Mouse (Mus musculus) E14TG2a.4 (cell line): Measurements from ENCODE around the gene C1qtnf5.

Experiments used
- H3K27me3 ChIP-seq: 2 replicates; pipeline ENCODE4 v1.6.1; 2014; ENCODE audit warnings: low read length, control low read depth; ENCODE audit not compliant: insufficient read depth
- H3K36me3 ChIP-seq: 2 replicates; pipeline ENCODE4 v1.6.1; 2014; ENCODE audit warnings: low read length, control low read depth; ENCODE audit not compliant: insufficient read depth
- H3K4me1 ChIP-seq: replicated peaks from 2 replicates; pipeline ENCODE4 v1.6.1; 2014; ENCODE audit warnings: low read depth, low read length, control low read depth
- H3K4me3 ChIP-seq: replicated peaks from 2 replicates; pipeline ENCODE4 v1.5.1; 2014; ENCODE audit warnings: mild to moderate bottlenecking, low read length
- H3K9me3 ChIP-seq: 2 replicates; pipeline ENCODE4 v1.6.1; 2014; ENCODE audit warnings: low read length, control low read depth
- CTCF ChIP-seq: conservative IDR thresholded peaks from 2 replicates; pipeline ENCODE4 v1.5.1; 2014; ENCODE audit warnings: low read length
- NANOG ChIP-seq: IDR thresholded peaks from 2 replicates; pipeline ENCODE4 v1.6.1; 2014; ENCODE audit warnings: borderline replicate concordance, low read length, mixed read lengths
- POU5F1 ChIP-seq: IDR thresholded peaks from 2 replicates; pipeline ENCODE4 v1.6.1; 2014; ENCODE audit warnings: low read length, borderline replicate concordance

C1qtnf5 gene

DNA sequence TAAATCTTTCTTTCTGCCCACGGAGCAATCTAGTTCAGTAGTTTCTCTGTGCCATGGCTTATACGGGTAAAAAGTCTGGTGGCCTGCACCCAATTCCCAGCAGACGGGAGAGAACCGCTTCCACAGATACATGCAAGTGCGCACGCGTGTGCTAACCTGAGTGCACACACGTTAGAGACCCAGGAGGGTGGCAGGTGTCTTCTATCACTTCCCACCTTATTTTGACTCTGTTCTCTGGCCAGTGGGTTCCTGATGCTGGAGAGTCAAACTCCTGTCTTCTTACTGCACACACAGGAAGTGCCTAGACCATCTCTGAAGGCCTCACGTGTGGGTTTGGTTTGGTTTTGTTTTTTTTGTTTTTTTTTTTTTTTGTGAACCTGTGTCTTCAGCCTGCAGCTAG lies 8.6 kb downstream of the C1qtnf5 start:
- no peak overlapping the region for H3K4me3 ChIP-seq
- peaks cover 20% of the 10 kb centered on the region for H3K4me1 ChIP-seq
- TF ChIP-seq POU5F1 (no peak), NANOG (no peak), CTCF (no peak)
- H3K27me3 ChIP-seq = no peaks in the 10 kb centered on the region
- no peaks in the 10 kb centered on the region; the same call in 1 of the 2 replicates for H3K9me3 ChIP-seq
- H3K36me3 ChIP-seq = peaks cover under 1% of the 10 kb centered on the region

DNA sequence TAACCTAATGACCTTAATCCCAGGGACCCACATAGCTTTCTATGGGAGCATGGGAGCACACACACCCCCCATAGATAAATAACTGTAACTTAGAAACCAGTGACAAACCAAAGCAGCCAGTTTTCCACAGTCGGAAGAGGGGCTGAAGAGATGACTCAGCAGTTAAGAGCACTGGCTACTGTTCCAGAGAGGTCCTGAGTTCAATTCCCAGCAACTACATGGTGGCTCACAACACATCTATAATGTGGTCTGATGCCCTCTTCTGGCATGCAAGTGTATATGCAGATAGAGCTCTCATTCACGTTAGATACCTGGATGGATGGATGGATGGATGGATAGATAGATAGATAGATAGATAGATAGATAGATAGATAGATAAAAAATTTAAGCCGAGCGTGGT lies 9.1 kb downstream of the C1qtnf5 start:
- TF ChIP-seq NANOG (no peak), CTCF (peak; percentile 7; the same call in 1 of the 2 replicates)
- H3K4me1 ChIP-seq = peaks cover 20% of the 10 kb centered on the region
- H3K27me3 ChIP-seq = no peaks in the 10 kb centered on the region
- H3K9me3 ChIP-seq = no peaks in the 10 kb centered on the region; the same call in 1 of the 2 replicates
- H3K4me3 ChIP-seq = no peak overlapping the region
- no peaks in the 10 kb centered on the region for H3K36me3 ChIP-seq

DNA sequence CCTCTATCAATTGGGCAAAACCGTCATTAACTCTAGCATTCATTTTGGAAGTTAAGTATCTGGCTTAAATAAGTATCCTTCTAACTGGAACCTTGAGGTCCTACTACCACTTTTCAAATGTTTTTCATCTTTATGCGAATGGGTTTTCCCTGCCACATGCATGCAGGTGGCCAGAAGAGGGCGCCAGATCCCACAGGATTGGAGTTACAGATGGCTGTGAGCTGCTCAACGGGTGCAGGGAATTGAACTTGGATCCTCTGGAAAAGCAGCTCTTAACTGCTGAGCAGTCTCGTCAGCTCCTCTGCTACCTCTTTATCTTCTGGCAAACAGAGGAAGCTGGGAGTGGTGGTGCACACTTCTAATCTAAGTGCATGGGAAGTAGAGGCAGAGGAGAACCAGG lies 12.0 kb downstream of the C1qtnf5 start:
- no peak overlapping the region for H3K4me3 ChIP-seq
- no peak for TF ChIP-seq NANOG
- TF ChIP-seq POU5F1 = no peak
- TF ChIP-seq CTCF = peak; percentile 51
- no peaks in the 10 kb centered on the region for H3K27me3 ChIP-seq
- H3K36me3 ChIP-seq = no peaks in the 10 kb centered on the region
- peaks cover 4% of the 10 kb centered on the region; the same call in 1 of the 2 replicates for H3K9me3 ChIP-seq
- peaks cover 19% of the 10 kb centered on the region for H3K4me1 ChIP-seq

DNA sequence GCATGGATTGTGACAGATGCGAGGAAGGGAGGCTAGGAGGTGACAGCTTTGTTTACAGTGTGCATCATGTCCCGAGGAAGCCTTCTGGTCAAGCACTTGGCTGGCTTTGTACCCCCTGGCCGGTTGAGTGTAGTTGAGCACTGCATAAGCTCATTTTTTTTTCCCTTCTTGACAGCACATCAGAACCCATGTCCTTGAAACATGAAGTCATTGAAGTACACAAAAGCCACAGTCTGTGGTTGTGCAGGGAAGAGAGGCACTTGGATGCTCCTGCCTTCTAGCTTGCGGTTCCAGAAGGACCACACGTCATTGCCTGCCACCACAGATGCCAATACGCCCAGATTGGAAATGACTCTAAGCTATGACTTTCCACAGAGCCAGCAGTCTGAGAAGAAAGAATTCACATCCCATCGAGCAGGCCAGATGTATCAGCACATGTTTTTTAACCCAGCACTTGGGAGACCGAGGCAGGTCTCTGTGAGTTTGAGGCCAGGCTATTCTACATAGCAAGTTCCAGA lies 13.0 kb downstream of the C1qtnf5 start:
- TF ChIP-seq NANOG (no peak), CTCF (no peak), POU5F1 (no peak)
- Histone ChIP-seq H3K36me3 (no peaks in the 10 kb centered on the region), H3K4me3 (no peak overlapping the region), H3K4me1 (peaks cover 21% of the 10 kb centered on the region), H3K9me3 (peaks cover 4% of the 10 kb centered on the region; the same call in 1 of the 2 replicates), H3K27me3 (no peaks in the 10 kb centered on the region)

DNA sequence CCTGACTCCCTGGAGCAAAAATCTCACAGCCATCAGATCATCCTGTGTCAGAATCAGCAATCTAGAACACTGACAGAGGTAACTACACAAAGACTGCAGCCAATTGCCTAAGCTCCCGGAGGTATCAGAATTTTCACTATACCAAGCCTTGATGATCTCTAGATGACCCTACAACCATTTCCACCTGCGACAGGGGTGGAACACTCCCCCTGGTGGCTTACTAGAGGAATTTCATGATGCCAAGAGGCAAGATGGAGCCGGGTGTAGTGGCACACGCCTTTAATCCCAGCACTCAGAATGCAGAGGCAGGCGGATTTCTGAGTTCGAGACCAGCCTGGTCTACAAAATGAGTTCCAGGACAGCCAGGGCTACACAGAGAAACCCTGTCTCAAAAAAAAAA lies 17.3 kb downstream of the C1qtnf5 start:
- Histone ChIP-seq H3K27me3 (no peaks in the 10 kb centered on the region), H3K36me3 (no peaks in the 10 kb centered on the region), H3K4me1 (peaks cover 48% of the 10 kb centered on the region), H3K9me3 (peaks cover 4% of the 10 kb centered on the region; the same call in 1 of the 2 replicates), H3K4me3 (no peak overlapping the region)
- TF ChIP-seq POU5F1 (no peak), CTCF (peak; percentile 56), NANOG (no peak)

DNA sequence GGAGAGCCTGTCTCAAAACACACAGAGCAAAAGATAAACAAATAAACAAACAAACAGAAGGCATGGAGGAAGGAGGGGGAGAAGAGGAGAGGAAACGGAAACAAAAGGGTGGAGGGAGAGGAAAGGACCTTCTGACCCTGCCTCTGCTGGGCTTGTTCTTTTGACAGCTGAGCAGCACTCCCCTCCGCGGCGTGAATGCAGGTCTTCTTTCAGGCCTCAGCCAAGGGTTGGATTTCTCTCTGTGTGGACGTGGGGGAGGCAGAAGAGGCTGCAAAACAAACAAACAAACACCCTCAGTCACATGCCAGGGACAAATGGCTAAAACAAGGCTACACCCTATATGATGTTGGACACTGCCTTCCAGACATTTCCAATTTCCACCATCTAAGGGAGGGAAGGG lies 18.0 kb downstream of the C1qtnf5 start:
- Histone ChIP-seq H3K27me3 (no peaks in the 10 kb centered on the region), H3K36me3 (no peaks in the 10 kb centered on the region), H3K4me1 (peaks cover 55% of the 10 kb centered on the region), H3K4me3 (peak overlapping the region; percentile 17; the same call in 1 of the 2 replicates), H3K9me3 (peaks cover 4% of the 10 kb centered on the region; the same call in 1 of the 2 replicates)
- TF ChIP-seq NANOG (no peak), CTCF (no peak), POU5F1 (no peak)

DNA sequence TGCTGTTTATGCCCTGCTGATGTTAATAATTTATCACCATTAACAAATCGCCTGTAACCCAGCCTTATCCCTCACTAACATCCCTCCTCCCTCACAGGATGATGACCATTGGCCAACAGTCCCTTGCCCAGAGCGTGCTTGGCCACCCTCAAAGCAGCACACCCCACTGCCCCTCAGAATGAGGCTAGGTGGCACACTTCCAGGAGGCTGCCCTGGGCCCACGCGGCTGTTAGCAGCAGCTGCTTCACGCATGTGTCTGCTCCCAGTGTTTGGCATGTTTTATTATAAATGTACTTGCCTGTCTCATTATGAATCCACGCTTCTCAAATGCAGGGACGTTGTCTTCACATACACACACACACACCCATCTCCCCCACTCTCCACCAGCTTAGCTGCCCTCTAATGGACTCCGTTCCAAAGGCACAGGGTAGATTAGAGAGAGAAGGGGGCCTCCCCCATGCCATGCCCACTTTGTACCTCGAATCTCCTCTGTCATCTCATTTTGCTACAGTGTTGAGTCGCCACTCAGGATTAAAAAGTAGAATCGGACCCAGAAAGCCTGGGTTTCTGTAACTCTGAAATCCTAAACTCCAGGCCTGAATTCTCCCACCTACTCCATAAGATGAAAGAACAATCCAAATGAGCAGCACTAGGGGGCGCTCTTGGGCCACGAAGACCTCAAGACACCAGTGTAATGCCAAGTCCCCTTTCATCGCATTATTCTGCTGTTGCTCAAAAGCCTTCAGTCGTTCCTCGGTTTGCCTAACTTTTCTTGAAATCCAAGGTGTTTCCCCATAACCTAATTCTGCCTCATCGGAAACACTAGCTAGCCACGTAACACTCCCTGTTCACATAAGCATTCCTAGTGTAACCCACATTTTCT lies 18.7 kb downstream of the C1qtnf5 start:
- H3K36me3 ChIP-seq = no peaks in the 10 kb centered on the region
- peaks cover 4% of the 10 kb centered on the region; the same call in 1 of the 2 replicates for H3K9me3 ChIP-seq
- peak overlapping the region; percentile 17; the same call in 1 of the 2 replicates for H3K4me3 ChIP-seq
- TF ChIP-seq CTCF (peak; percentile 68), NANOG (no peak)
- H3K4me1 ChIP-seq = peaks cover 63% of the 10 kb centered on the region
- no peaks in the 10 kb centered on the region for H3K27me3 ChIP-seq

DNA sequence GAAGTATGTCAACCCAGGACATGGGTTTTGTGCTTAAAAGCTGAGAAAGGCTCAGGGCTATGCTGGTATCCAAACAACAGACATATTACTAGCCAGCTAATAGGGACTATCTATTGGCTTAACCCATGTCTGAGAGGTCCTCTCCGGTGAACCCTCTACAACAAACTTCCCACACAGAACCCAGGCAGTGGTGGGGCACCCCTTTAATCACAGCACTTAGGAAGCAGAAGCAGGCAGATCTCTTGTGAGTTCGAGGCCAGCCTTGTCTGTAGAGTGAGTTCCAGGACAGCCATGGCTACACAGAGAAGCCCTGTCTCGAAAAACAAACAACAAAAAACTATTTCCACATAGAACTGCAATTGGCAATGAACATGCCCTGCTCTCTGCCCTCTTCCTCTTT lies 19.7 kb downstream of the C1qtnf5 start:
- Histone ChIP-seq H3K9me3 (no peaks in the 10 kb centered on the region), H3K4me1 (peaks cover 73% of the 10 kb centered on the region), H3K36me3 (no peaks in the 10 kb centered on the region), H3K4me3 (no peak overlapping the region), H3K27me3 (peaks cover 8% of the 10 kb centered on the region)
- TF ChIP-seq POU5F1 = no peak
- no peak for TF ChIP-seq NANOG
- no peak for TF ChIP-seq CTCF

DNA sequence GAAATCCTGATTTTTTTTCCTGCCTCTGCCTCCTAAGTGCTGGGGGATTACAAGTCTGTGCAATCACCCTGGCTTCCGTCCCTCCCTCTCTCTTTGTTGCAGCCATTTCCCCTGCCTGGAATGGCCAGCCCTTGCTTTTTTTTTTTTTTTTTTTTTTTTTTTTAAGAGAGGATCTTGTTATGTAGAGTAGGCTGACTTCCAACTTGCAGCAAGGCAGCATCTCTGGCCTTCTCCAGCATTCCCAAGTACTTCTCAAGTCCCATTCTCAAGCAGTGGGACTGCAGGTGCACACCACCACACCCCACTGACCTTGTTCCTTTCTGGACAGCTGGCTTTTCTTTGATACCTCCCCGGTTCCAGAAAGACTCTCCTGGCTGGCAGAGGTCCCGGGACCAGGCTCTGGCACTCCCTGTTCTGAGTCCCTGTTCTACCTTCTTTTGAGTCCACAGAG lies 20.3 kb downstream of the C1qtnf5 start:
- TF ChIP-seq POU5F1 (no peak), CTCF (no peak), NANOG (no peak)
- peak overlapping the region; percentile 17; the same call in 1 of the 2 replicates for H3K4me3 ChIP-seq
- peaks cover 76% of the 10 kb centered on the region for H3K4me1 ChIP-seq

More for the DNA sequence above, 20.3 kb downstream of the C1qtnf5 start:
- Histone ChIP-seq H3K9me3 (no peaks in the 10 kb centered on the region), H3K36me3 (no peaks in the 10 kb centered on the region), H3K27me3 (peaks cover 13% of the 10 kb centered on the region)
